Mouse (Mus musculus): Measurements from ENCODE around the gene Zfp64. TPM values are rescaled to one million over a fixed set of nuclear protein-coding genes. Genes with fewer than 3 reads are reported as not detected.

The Zfp64 gene
- polyA plus RNA-seq, 1 experiment from 2014 or later: 18.8 TPM

DNA sequence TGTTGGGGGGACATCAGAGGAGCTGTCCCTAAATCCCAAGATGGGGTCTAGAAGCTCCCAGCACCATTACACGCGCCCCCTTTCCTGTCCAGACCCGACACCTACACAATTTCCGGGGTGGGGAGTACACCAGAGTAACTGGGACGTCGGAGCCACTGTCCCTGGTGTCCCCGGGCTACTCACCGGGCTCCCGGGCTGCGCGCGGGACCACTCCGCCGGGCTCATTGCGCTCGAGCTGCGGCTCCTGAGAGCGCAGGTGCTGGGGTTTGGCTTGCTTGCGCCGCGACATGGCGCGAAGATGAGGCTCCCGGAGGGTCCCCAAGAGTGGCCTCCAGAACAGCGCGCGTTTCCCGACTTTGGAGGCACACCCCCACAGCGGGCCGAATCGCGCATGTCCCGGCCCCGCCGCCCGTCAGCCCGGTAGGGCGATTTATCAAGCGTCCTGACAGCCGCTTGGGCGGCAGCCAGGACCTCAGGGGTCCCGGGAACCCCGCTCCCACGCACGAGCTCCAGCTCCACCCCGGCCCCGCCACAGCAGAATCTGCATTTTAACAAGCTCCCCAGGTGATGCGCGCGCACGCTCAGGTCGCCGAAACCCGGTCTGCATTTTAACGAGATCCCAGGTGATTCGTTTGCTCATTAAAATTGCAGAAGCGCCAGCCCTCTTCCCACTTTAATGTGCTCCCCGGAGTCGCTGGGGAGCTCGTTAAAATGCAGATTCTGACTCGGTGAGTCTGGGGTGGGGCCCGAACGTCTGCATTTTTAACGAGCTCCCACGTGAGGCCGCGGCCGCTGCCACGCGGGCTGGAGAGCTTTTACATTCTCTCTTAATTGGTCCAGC lies 43.1 kb downstream of the Zfp64 start:
- no peak overlapping the region for H3K27ac ChIP-seq
- no peak for ATAC-seq
- 1% methylated on average over 70 of the region's 70 CpGs for WGBS (ENCODE audit: insufficient replicate concordance)

GRCm38 (mm10) chr2:168911527-168911926 lies 43.9 kb downstream of the Zfp64 start:
- H3K4me3 ChIP-seq: peak overlapping the region; percentile 3; the same call in 1 of the 2 replicates
- H3K4me2 ChIP-seq: no peak overlapping the region
- H3K9ac ChIP-seq: no peak overlapping the region
- H3K36me3 ChIP-seq: no peaks in the 10 kb centered on the region
- peaks cover 57% of the 10 kb centered on the region for H3K27me3 ChIP-seq (replicated peaks)
- H3K27ac ChIP-seq: no peak overlapping the region
- 7% methylated on average over 19 of the region's 19 CpGs for WGBS (ENCODE audit: insufficient replicate concordance)
- no peaks in the 10 kb centered on the region for H3K9me3 ChIP-seq (replicated peaks)
- H3K4me1 ChIP-seq: peaks cover 17% of the 10 kb centered on the region; the same call in 1 of the 2 replicates
- no peak for ATAC-seq

More for the DNA sequence above, 43.1 kb downstream of the Zfp64 start:
- Histone ChIP-seq H3K4me1 (peaks cover 17% of the 10 kb centered on the region; the same call in 1 of the 2 replicates), H3K4me2 (peak overlapping the region; percentile 70), H3K9ac (peak overlapping the region; percentile 27; the same call in 1 of the 2 replicates), H3K9me3 (replicated peaks) (no peaks in the 10 kb centered on the region), H3K4me3 (peak overlapping the region; percentile 45), H3K36me3 (no peaks in the 10 kb centered on the region), H3K27me3 (replicated peaks) (peaks cover 57% of the 10 kb centered on the region)

DNA sequence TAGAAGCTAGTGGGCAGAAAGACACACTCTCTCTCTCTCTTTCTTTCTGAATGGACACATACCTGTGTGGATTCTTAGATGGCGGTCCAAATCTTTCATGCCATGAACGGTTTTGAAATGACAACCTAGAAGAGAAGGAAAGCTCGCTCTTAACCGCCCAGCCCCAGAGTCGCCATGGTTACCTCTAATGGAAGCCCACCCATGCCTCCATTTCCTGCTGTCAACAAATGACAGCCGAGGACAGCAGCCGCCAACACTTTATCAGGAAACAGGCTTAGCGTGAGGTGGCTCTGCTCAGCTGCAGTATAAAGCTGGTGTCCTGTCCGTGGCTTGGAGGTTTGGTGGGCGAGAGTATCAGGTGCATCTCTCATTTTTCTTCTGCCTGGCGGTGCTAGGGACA lies 49.4 kb downstream of the Zfp64 start:
- H3K9ac ChIP-seq: no peak overlapping the region

GRCm38 (mm10) chr2:168904846-168905245 lies 50.5 kb downstream of the Zfp64 start:
- Histone ChIP-seq H3K4me1 (peaks cover 8% of the 10 kb centered on the region; the same call in 1 of the 2 replicates), H3K4me2 (no peak overlapping the region), H3K9ac (no peak overlapping the region), H3K9me3 (replicated peaks) (no peaks in the 10 kb centered on the region), H3K4me3 (no peak overlapping the region), H3K36me3 (no peaks in the 10 kb centered on the region), H3K27me3 (replicated peaks) (peaks cover 13% of the 10 kb centered on the region), H3K27ac (no peak overlapping the region)
- WGBS (ENCODE audit: insufficient replicate concordance): 36% methylated on average over 3 of the region's 3 CpGs
- ATAC-seq: no peak

More for the DNA sequence above, 49.4 kb downstream of the Zfp64 start:
- Histone ChIP-seq H3K4me3 (no peak overlapping the region), H3K9me3 (replicated peaks) (no peaks in the 10 kb centered on the region), H3K27me3 (replicated peaks) (peaks cover 25% of the 10 kb centered on the region), H3K4me2 (no peak overlapping the region), H3K27ac (no peak overlapping the region), H3K36me3 (no peaks in the 10 kb centered on the region), H3K4me1 (peaks cover 8% of the 10 kb centered on the region; the same call in 1 of the 2 replicates)
- no peak for ATAC-seq
- WGBS (ENCODE audit: insufficient replicate concordance): 18% methylated on average over 11 of the region's 11 CpGs

GRCm38 (mm10) chr2:168904188-168904587 lies 51.2 kb downstream of the Zfp64 start:
- peak; percentile 47; the same call in 1 of the 2 replicates for ATAC-seq
- H3K27me3 ChIP-seq (replicated peaks): peaks cover 6% of the 10 kb centered on the region
- no peak overlapping the region for H3K4me3 ChIP-seq
- no peak overlapping the region for H3K9ac ChIP-seq
- 14% methylated on average over 9 of the region's 9 CpGs for WGBS (ENCODE audit: insufficient replicate concordance)
- no peak overlapping the region for H3K27ac ChIP-seq
- peaks cover 8% of the 10 kb centered on the region; the same call in 1 of the 2 replicates for H3K4me1 ChIP-seq
- H3K4me2 ChIP-seq: no peak overlapping the region
- no peaks in the 10 kb centered on the region for H3K9me3 ChIP-seq (replicated peaks)
- no peaks in the 10 kb centered on the region for H3K36me3 ChIP-seq

- no peak for ATAC-seq
These were observed 52.8 kb downstream of the Zfp64 start for GRCm38 (mm10) chr2:168902634-168903033.

DNA sequence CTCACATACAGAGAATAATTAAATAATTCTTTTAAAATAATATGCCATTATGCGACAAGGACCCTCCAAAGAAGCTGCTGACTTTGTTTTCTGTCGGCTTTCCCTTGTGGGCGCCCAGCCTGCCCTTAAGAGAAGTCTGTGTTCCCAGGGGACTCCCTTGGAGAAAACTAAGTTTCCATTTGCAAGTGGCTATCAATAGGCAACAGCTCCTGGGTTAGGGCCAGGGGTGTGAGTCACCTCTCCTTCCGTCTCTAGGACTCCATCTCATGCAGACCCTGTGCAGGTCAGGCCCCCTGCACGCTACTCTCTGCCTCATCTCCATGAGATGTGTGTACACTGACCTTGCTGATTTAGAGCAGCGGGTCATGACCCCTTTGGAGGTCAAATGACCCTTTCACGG lies 57.5 kb downstream of the Zfp64 start:
- Histone ChIP-seq H3K4me2 (no peak overlapping the region), H3K9me3 (replicated peaks) (0 out of 2 replicates have a peak, but pooled peaks cover 2% of the 10 kb centered on the region), H3K27ac (no peak overlapping the region), H3K27me3 (replicated peaks) (no peaks in the 10 kb centered on the region), H3K36me3 (no peaks in the 10 kb centered on the region), H3K9ac (no peak overlapping the region), H3K4me1 (no peaks in the 10 kb centered on the region), H3K4me3 (no peak overlapping the region)
- 71% methylated on average over 7 of the region's 7 CpGs for WGBS (ENCODE audit: insufficient replicate concordance)
- ATAC-seq: no peak

More at GRCm38 (mm10) chr2:168902634-168903033, 52.8 kb downstream of the Zfp64 start:
- H3K4me2 ChIP-seq: no peak overlapping the region
- no peak overlapping the region for H3K4me3 ChIP-seq
- H3K27me3 ChIP-seq (replicated peaks): no peaks in the 10 kb centered on the region
- no peak overlapping the region for H3K27ac ChIP-seq
- 16% methylated on average over 8 of the region's 8 CpGs for WGBS (ENCODE audit: insufficient replicate concordance)
- 0 out of 2 replicates have a peak, but pooled peaks cover 2% of the 10 kb centered on the region for H3K9me3 ChIP-seq (replicated peaks)
- no peaks in the 10 kb centered on the region for H3K36me3 ChIP-seq
- H3K4me1 ChIP-seq: peaks cover 8% of the 10 kb centered on the region; the same call in 1 of the 2 replicates
- H3K9ac ChIP-seq: no peak overlapping the region

GRCm38 (mm10) chr2:168895531-168895930 lies 59.9 kb downstream of the Zfp64 start:
- no peaks in the 10 kb centered on the region for H3K4me1 ChIP-seq
- no peak for ATAC-seq
- H3K4me2 ChIP-seq: no peak overlapping the region
- 0 out of 2 replicates have a peak, but pooled peaks cover 2% of the 10 kb centered on the region for H3K9me3 ChIP-seq (replicated peaks)
- H3K27me3 ChIP-seq (replicated peaks): no peaks in the 10 kb centered on the region
- no peaks in the 10 kb centered on the region for H3K36me3 ChIP-seq
- H3K9ac ChIP-seq: no peak overlapping the region
- H3K27ac ChIP-seq: no peak overlapping the region
- H3K4me3 ChIP-seq: no peak overlapping the region
- 83% methylated on average over 8 of the region's 8 CpGs for WGBS (ENCODE audit: insufficient replicate concordance)

DNA sequence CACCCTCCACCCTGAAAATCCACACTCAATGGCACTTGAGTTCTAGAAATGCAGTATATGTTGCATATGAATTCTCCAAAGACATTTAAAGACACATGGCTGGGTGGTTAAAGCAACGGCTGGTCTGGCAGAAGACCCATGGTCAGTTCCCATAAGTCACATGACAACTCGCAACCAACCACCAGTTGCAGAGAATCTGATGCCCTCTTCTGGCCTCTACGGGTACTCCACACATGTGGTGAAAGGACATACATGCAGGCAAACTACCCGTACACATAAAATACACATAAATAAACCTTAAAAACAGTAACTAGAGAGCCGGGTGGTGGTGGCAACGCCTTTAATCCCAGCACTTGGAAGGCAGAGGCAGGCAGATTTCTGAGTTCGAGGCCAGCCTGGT lies 60.6 kb downstream of the Zfp64 start:
- Histone ChIP-seq H3K4me3 (no peak overlapping the region), H3K4me1 (no peaks in the 10 kb centered on the region), H3K9ac (no peak overlapping the region), H3K27me3 (replicated peaks) (no peaks in the 10 kb centered on the region), H3K36me3 (no peaks in the 10 kb centered on the region), H3K4me2 (no peak overlapping the region), H3K27ac (no peak overlapping the region), H3K9me3 (replicated peaks) (0 out of 2 replicates have a peak, but pooled peaks cover 2% of the 10 kb centered on the region)
- no peak for ATAC-seq
- WGBS (ENCODE audit: insufficient replicate concordance): 75% methylated on average over 7 of the region's 7 CpGs

GRCm38 (mm10) chr2:168892057-168892456 lies 63.3 kb downstream of the Zfp64 start:
- no peaks in the 10 kb centered on the region for H3K36me3 ChIP-seq

GRCm38 (mm10) chr2:168884641-168885040 lies 70.7 kb downstream of the Zfp64 start:
- Histone ChIP-seq H3K4me2 (no peak overlapping the region), H3K36me3 (no peaks in the 10 kb centered on the region), H3K9me3 (replicated peaks) (no peaks in the 10 kb centered on the region), H3K27ac (no peak overlapping the region), H3K9ac (no peak overlapping the region), H3K27me3 (replicated peaks) (no peaks in the 10 kb centered on the region), H3K4me3 (no peak overlapping the region), H3K4me1 (no peaks in the 10 kb centered on the region)
- ATAC-seq: no peak
- WGBS (ENCODE audit: insufficient replicate concordance): 48% methylated on average over 8 of the region's 8 CpGs

More at GRCm38 (mm10) chr2:168892057-168892456, 63.3 kb downstream of the Zfp64 start:
- Histone ChIP-seq H3K4me2 (no peak overlapping the region), H3K4me3 (no peak overlapping the region), H3K27ac (no peak overlapping the region), H3K4me1 (no peaks in the 10 kb centered on the region), H3K9ac (no peak overlapping the region), H3K9me3 (replicated peaks) (no peaks in the 10 kb centered on the region), H3K27me3 (replicated peaks) (no peaks in the 10 kb centered on the region)
- WGBS (ENCODE audit: insufficient replicate concordance): 81% methylated on average over 2 of the region's 2 CpGs
- ATAC-seq: no peak

- H3K27me3 ChIP-seq (replicated peaks): no peaks in the 10 kb centered on the region
- H3K4me3 ChIP-seq: no peak overlapping the region
- no peak for ATAC-seq
- no peaks in the 10 kb centered on the region for H3K36me3 ChIP-seq
- H3K4me2 ChIP-seq: no peak overlapping the region
- H3K27ac ChIP-seq: no peak overlapping the region
- 0 out of 2 replicates have a peak, but pooled peaks cover 7% of the 10 kb centered on the region for H3K4me1 ChIP-seq
- 50% methylated on average over 1 of the region's 1 CpGs for WGBS (ENCODE audit: insufficient replicate concordance)
- no peak overlapping the region for H3K9ac ChIP-seq
- H3K9me3 ChIP-seq (replicated peaks): no peaks in the 10 kb centered on the region
These were observed 72.4 kb downstream of the Zfp64 start for GRCm38 (mm10) chr2:168882997-168883396.

Measured in liver, embryonic 12.5 days (tissue).